Mouse (Mus musculus): ENCODE measurements around the gene Mylk.

- TF ChIP-seq ZC3H11A (IDR thresholded peaks at IDR 0.05; ENCODE audit: borderline replicate concordance, low read depth, low read length) = no peak
- TF ChIP-seq MAFK (IDR thresholded peaks at IDR 0.05; ENCODE audit: insufficient read depth, low read depth, low read length) = no peak
- TF ChIP-seq CHD2 (IDR thresholded peaks at IDR 0.05; ENCODE audit: low read depth, low read length) = no peak
- no peak for TF ChIP-seq ZNF384 (IDR thresholded peaks at IDR 0.05; ENCODE audit: low read depth, low read length)
- no peak for TF ChIP-seq HCFC1 (IDR thresholded peaks at IDR 0.05; ENCODE audit: borderline replicate concordance, insufficient read depth, low read length)
Measured at GRCm38 (mm10) chr16:34813570-34813969, 68.6 kb downstream of the Mylk start.
